Mouse (Mus musculus): Measurements from ENCODE around the gene Zfp429. TPM values are rescaled to one million over a fixed set of nuclear protein-coding genes. Genes with fewer than 3 reads are reported as not detected.
"Not testable (repeated sequence)": the region's sequence is repeated elsewhere in the genome, so short reads cannot be mapped to it uniquely, and the experiment has no call there.

Gene Zfp429
- polyA plus RNA-seq, 1 experiment from 2014 or later = 2.1 TPM

DNA sequence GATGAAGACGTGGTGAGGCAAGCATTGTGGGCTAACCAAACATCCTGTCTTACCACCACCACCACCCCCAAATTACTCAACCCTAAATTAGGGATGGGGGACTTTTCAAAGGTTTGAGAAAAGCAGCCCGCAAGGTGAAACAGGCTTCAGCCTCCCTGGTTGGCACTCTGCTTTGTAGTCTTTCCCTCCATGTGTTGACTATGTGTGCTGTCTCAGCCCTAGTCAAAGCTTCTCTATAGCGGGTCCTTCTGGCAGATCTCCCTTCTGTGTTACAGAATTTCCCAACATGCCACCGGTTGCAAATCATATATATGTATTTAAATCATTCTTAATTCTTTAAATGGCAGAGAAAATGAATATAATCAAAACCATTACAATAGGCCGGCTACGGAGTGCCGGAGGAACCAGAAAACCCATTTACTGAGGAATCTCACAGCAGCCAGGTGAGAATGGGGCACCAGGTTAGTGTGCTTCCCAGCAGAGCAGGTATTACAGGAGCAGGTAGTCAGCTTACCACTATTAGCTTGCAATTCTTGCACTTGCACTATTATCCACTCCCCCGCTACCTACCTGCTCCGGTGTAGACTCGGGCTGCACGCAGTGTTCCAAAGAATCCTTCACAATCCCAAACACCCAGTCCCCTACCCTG lies 21.1 kb upstream of the Zfp429 start:
- H3K4me2 ChIP-seq (ENCODE audit: low read depth, low read length) = peak overlapping the region; percentile 80
- peak overlapping the region; percentile 43 for H3K9ac ChIP-seq (replicated peaks)
- peak overlapping the region; percentile 65 for H3K4me3 ChIP-seq (ENCODE audit: low read depth, low read length)
- no peaks in the 10 kb centered on the region for H3K27me3 ChIP-seq (ENCODE audit: insufficient read depth, low read length)
- H3K27ac ChIP-seq (ENCODE audit: low read depth) = no peak overlapping the region
- no peaks in the 10 kb centered on the region for H3K9me3 ChIP-seq (ENCODE audit: low read length)
- ATAC-seq = peak; percentile 4; the same call in 1 of the 2 replicates
- WGBS (ENCODE audit: insufficient replicate concordance) = 34% methylated on average over 11 of the region's 11 CpGs
- H3K36me3 ChIP-seq (replicated peaks; ENCODE audit: insufficient read depth, low read length) = no peaks in the 10 kb centered on the region
- DNase-seq = no peak
- TF ChIP-seq EP300 (IDR thresholded peaks at IDR 0.05; ENCODE audit: low read depth) = no peak
- TF ChIP-seq CTCF (IDR thresholded peaks at IDR 0.05; ENCODE audit: low read depth) = no peak
- H3K4me1 ChIP-seq (ENCODE audit: insufficient read depth) = no peaks in the 10 kb centered on the region

DNA sequence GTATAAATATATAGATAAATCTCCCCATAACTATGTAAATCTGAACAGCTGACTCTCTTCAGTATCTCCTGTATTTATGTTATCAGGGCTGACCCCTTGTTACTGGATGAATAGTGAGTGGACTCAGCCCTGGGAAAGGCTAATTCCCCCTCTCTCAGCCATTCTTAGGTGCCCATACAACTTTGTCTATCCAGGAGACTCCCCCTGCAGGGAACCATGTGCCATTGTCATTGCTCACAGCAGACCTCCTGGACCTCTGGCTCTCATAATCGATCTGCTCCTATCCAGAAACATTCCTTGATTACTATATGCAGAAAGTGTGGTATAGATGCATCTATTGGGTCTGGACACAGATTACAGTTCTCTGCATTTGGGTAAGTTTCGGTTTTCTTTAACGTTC lies 17.2 kb upstream of the Zfp429 start:
- TF ChIP-seq CTCF (IDR thresholded peaks at IDR 0.05; ENCODE audit: low read depth) (no peak), EP300 (IDR thresholded peaks at IDR 0.05; ENCODE audit: low read depth) (no peak)

DNA sequence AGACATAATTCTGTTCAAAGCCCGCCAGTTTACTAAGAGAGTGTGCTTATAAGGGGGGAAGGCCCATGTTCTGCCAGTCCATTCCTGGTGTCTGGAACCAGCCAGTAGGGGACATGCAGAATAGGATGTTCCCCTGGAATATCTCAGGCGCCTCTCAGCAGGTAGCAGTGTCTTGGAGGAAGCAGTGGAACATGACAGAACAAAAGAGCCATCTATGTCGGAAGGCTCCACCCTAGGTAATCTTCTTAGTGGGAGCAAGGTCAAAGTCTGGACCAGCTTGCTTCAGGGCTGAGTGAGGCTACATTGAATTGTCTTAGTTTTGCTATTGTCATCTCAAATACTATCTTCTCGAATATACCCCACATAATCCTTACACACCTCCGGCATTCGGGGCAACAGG lies 16.1 kb upstream of the Zfp429 start:
- Histone ChIP-seq H3K36me3 (replicated peaks; ENCODE audit: insufficient read depth, low read length) (no peaks in the 10 kb centered on the region), H3K4me2 (ENCODE audit: low read depth, low read length) (no peak overlapping the region), H3K27ac (ENCODE audit: low read depth) (no peak overlapping the region), H3K27me3 (ENCODE audit: insufficient read depth, low read length) (no peaks in the 10 kb centered on the region), H3K9ac (replicated peaks) (no peak overlapping the region), H3K4me1 (ENCODE audit: insufficient read depth) (no peaks in the 10 kb centered on the region), H3K9me3 (ENCODE audit: low read length) (no peaks in the 10 kb centered on the region), H3K4me3 (ENCODE audit: low read depth, low read length) (no peak overlapping the region)
- ATAC-seq (no peak), DNase-seq (no peak)
- 78% methylated on average over 6 of the region's 6 CpGs for WGBS (ENCODE audit: insufficient replicate concordance)
- TF ChIP-seq CTCF (IDR thresholded peaks at IDR 0.05; ENCODE audit: low read depth) (no peak), EP300 (IDR thresholded peaks at IDR 0.05; ENCODE audit: low read depth) (no peak)

More for the DNA sequence above, 17.2 kb upstream of the Zfp429 start:
- no peak for DNase-seq
- no peak overlapping the region for H3K9ac ChIP-seq (replicated peaks)
- H3K27me3 ChIP-seq (ENCODE audit: insufficient read depth, low read length) = no peaks in the 10 kb centered on the region
- no peak overlapping the region for H3K27ac ChIP-seq (ENCODE audit: low read depth)
- H3K4me2 ChIP-seq (ENCODE audit: low read depth, low read length) = no peak overlapping the region
- H3K4me1 ChIP-seq (ENCODE audit: insufficient read depth) = no peaks in the 10 kb centered on the region
- no peak overlapping the region for H3K4me3 ChIP-seq (ENCODE audit: low read depth, low read length)
- ATAC-seq = no peak
- 74% methylated on average over 3 of the region's 3 CpGs for WGBS (ENCODE audit: insufficient replicate concordance)
- H3K9me3 ChIP-seq (ENCODE audit: low read length) = no peaks in the 10 kb centered on the region
- no peaks in the 10 kb centered on the region for H3K36me3 ChIP-seq (replicated peaks; ENCODE audit: insufficient read depth, low read length)

DNA sequence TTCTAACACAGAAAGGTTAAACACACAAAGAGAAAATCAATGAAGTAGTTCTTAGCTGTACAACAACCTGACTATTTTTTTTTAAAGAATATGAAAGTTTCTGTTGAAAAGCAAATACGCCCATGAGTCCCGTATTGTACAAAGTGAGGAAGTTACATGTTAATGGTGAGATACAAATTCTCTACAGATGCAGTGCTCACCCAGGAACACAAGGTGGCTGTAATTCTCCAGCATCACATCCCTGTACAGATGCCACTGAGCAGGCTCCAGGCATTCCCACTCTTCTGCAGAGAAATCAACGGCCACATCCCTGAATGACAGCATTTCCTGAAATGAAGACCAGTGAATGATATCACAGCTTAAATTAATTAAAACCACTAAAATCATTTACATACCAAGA lies 14.0 kb upstream of the Zfp429 start:
- H3K4me3 ChIP-seq (ENCODE audit: low read depth, low read length); DNase-seq; H3K4me1 ChIP-seq (ENCODE audit: insufficient read depth); ATAC-seq; H3K9ac ChIP-seq (replicated peaks); H3K4me2 ChIP-seq (ENCODE audit: low read depth, low read length); H3K36me3 ChIP-seq (replicated peaks; ENCODE audit: insufficient read depth, low read length); H3K9me3 ChIP-seq (ENCODE audit: low read length); H3K27ac ChIP-seq (ENCODE audit: low read depth); H3K27me3 ChIP-seq (ENCODE audit: insufficient read depth, low read length): not testable (repeated sequence)
- WGBS (ENCODE audit: insufficient replicate concordance) = 55% methylated on average over 3 of the region's 3 CpGs
- TF ChIP-seq CTCF (IDR thresholded peaks at IDR 0.05; ENCODE audit: low read depth) = peak; percentile 49

DNA sequence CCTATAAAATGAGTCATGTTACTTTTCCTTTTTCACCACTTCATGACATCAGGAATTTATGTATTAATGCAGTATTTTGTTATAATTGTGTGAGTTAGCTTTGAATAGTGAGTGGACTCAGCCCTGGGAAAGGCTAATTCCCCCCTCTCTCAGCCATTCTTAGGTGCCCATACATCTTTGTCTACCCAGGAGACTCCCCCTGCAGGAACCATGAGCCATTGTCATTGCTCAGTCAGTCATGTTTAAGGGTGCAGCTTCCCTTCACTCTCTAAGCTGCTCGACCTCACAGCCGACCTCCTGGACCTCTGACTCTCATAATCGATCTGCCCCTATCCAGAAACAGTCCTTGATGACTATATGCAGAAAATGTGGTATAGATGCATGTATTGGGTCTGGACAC lies 23.4 kb downstream of the Zfp429 start:
- not testable (repeated sequence) for DNase-seq; H3K36me3 ChIP-seq (replicated peaks; ENCODE audit: insufficient read depth, low read length); ATAC-seq; H3K4me3 ChIP-seq (ENCODE audit: low read depth, low read length); H3K4me1 ChIP-seq (ENCODE audit: insufficient read depth); H3K9me3 ChIP-seq (ENCODE audit: low read length); H3K9ac ChIP-seq (replicated peaks); H3K4me2 ChIP-seq (ENCODE audit: low read depth, low read length); H3K27me3 ChIP-seq (ENCODE audit: insufficient read depth, low read length); H3K27ac ChIP-seq (ENCODE audit: low read depth)
- WGBS (ENCODE audit: insufficient replicate concordance) = 62% methylated on average over 3 of the region's 3 CpGs
- peak; percentile 32 for TF ChIP-seq CTCF (IDR thresholded peaks at IDR 0.05; ENCODE audit: low read depth)

DNA sequence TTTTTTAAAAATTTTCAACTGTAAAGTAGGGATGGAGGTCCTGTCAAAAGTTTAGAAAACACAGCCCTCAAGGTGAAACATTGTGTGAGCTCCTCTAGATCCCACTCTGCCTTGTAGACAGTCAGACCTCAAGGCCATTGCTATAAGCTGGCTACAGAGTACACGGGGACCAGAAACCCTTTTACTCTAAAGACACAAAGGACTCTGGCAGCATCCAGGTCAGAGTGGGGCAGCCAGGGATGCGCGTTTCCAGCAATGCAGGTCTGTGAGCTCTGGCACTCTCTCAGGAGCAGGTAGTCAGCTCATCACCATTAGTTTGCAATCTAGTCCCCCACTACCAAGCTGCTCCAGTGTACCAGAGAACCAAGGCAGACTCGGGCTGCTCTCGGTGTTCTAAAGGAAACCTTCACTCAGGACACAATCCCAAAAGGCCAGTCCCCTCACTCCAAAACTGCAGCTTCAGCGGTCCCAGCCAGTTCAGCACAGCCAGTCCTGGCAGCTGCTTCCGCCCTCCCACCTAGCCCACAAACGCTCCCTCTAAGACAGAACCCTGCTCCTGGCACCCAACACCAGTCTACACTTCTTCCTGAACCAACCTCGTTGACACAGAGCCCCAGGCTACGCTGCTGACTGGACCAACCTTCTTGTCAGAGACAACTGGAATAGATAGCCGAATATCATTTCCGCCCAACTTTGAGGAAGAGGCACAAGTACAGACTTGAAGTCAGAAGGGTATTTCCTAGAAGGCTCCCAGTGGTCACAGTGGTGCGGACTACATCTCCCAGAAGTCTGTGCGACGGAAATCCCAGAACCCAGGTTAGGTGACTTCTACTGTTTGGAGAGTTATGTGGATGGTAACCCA lies 24.3 kb downstream of the Zfp429 start, which contains the start of the genes Gm28041 and Zfp456:
TSS of gene Gm28041 (minus strand) at position 684 of the 862 bp plus-strand sequence.
TSS of gene Zfp456 (minus strand) at position 761 of the 862 bp plus-strand sequence.
- Histone ChIP-seq H3K9ac (replicated peaks) (peak within 1 kb of the TSS; percentile 58), H3K4me3 (ENCODE audit: low read depth, low read length) (peak within 1 kb of the TSS; percentile 52), H3K4me2 (ENCODE audit: low read depth, low read length) (peak within 1 kb of the TSS; percentile 73)
- 7% methylated on average over 13 of the region's 15 CpGs for WGBS (ENCODE audit: insufficient replicate concordance)
- H3K27me3 ChIP-seq (ENCODE audit: insufficient read depth, low read length); H3K9me3 ChIP-seq (ENCODE audit: low read length); H3K36me3 ChIP-seq (replicated peaks; ENCODE audit: insufficient read depth, low read length); H3K27ac ChIP-seq (ENCODE audit: low read depth); H3K4me1 ChIP-seq (ENCODE audit: insufficient read depth): not testable (repeated sequence)
- peak; percentile 73 for DNase-seq
- peak; percentile 94 for ATAC-seq

Data from liver, postnatal 0 days (tissue).